Mouse (Mus musculus) lung, embryonic 14.5 days (tissue): ENCODE measurements around the gene Mapk14. TPM values are rescaled to one million over a fixed set of nuclear protein-coding genes. Genes with fewer than 3 reads are reported as not detected.

Experiments
- ATAC-seq: fragments of 200-750 bp; cut with Nextera tagmentation; 2 replicates; pipeline ENCODE4 v1.8.0; 2017; ENCODE audit warnings: mild to moderate bottlenecking, moderate TSS enrichment, moderate library complexity; ENCODE audit not compliant: insufficient read depth
- DNase-seq: peaks from one replicate; pipeline ENCODE4 v3.0.0-alpha.2; 2015
- H3K27ac ChIP-seq: fragments of 300-500 bp; sonication (generic); 2 replicates; pipeline ENCODE4 v1.5.1; 2014; ENCODE audit warnings: low read depth, mild to moderate bottlenecking, moderate library complexity
- H3K27me3 ChIP-seq: fragments of 300-500 bp; sonication (generic); 2 replicates; pipeline ENCODE4 v1.6.1; 2014; ENCODE audit warnings: low read length, control low read depth; ENCODE audit not compliant: insufficient read depth
- H3K36me3 ChIP-seq: fragments of 300-500 bp; sonication (generic); 2 replicates; pipeline ENCODE4 v1.6.1; 2014; ENCODE audit warnings: control low read depth; ENCODE audit not compliant: insufficient read depth
- H3K4me1 ChIP-seq: fragments of 300-500 bp; sonication (generic); 2 replicates; pipeline ENCODE4 v1.6.1; 2014; ENCODE audit warnings: antibody characterized with exemption, control low read depth; ENCODE audit not compliant: insufficient read depth
- H3K4me2 ChIP-seq: fragments of 300-500 bp; sonication (generic); 2 replicates; pipeline ENCODE4 v1.6.1; 2014; ENCODE audit warnings: mild to moderate bottlenecking
- H3K4me3 ChIP-seq: fragments of 300-500 bp; sonication (generic); 2 replicates; pipeline ENCODE4 v1.5.1; 2014; ENCODE audit warnings: low read depth, low read length
- H3K9ac ChIP-seq: fragments of 300-500 bp; sonication (generic); 2 replicates; pipeline ENCODE4 v1.6.1; 2014
- H3K9me3 ChIP-seq: fragments of 300-500 bp; sonication (generic); 2 replicates; pipeline ENCODE4 v1.6.1; 2016; ENCODE audit warnings: low read depth, low read length, control low read depth
- CTCF ChIP-seq: IDR thresholded peaks from 2 replicates; pipeline ENCODE4 v1.5.1; 2016; ENCODE audit warnings: antibody characterized with exemption, low read depth
- WGBS: fragments of 180-500 bp; shearing (Covaris S2); extraction: QIAGEN DNeasy Blood & Tissue Kit; methylation state at CpG from one replicate; pipeline ENCODE4 v1.1.7; 2014; 5-methylcytosine and 5-hydroxymethylcytosine counted together
- polyA plus RNA-seq: library from polyadenylated mRNA; unstranded; fragments of >200 nt; fragmentation: Nextera tagmentation; extraction: Ambion mirVana; gene quantifications from 2 replicates; pipeline ENCODE4 v1.2.1, GENCODE M21; 2014

The Mapk14 gene
- polyA plus RNA-seq, 1 experiment from 2014 or later, result 77.4 TPM

DNA sequence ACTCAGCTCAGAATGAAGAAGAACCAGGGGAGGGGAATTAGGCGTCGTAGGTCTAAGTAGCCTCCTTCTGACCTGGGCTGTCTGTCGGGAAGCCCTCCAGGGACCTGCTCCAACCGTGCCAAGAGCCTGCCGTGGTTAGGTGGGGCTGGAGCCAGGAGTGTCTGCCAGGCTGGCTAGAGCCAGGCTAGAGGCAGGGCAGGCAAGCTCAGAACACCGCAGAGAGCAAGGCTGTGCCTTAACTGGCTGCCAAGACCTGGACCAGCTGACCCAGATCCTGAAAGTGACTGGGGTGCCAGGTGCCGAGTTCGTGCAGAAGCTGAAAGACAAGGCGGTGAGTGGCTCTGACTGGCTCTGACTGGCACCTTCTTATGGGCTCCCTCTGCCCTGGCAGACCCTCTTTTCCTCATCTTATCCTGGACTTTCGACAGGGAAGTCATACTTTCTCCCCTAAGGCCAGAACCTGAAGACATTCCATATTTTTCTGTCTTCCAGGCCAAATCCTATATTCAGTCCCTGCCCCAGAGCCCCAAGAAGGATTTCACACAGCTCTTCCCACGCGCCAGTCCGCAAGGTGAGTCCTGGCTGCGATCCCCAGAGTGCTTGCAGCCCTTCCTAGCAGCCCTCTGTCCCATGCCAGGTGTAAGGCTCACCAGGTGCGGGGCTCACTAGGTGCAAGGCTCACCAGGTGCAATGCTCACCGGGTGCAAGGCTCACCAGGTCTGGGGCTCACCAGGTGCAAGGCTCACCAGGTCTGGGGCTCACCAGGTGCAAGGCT is 86.3 kb downstream of the Mapk14 start:
- H3K4me3 ChIP-seq, result no peak overlapping the region
- DNase-seq, result no peak
- H3K36me3 ChIP-seq, result 0 out of 2 replicates have a peak, but pooled peaks cover 3% of the 10 kb centered on the region
- TF ChIP-seq CTCF, result no peak
- no peak overlapping the region for H3K27ac ChIP-seq
- H3K4me1 ChIP-seq, result no peaks in the 10 kb centered on the region
- no peak for ATAC-seq
- H3K9me3 ChIP-seq, result no peaks in the 10 kb centered on the region
- H3K9ac ChIP-seq, result no peak overlapping the region
- H3K4me2 ChIP-seq, result no peak overlapping the region
- 82% methylated on average over 16 of the region's 16 CpGs for WGBS
- no peaks in the 10 kb centered on the region for H3K27me3 ChIP-seq

GRCm38 (mm10) chr17:28779735-28780134 is 88.6 kb downstream of the Mapk14 start:
- H3K9me3 ChIP-seq, result no peaks in the 10 kb centered on the region
- H3K27ac ChIP-seq, result no peak overlapping the region
- no peak overlapping the region for H3K4me3 ChIP-seq
- TF ChIP-seq CTCF, result no peak
- H3K4me1 ChIP-seq, result no peaks in the 10 kb centered on the region
- 0 out of 2 replicates have a peak, but pooled peaks cover 3% of the 10 kb centered on the region for H3K36me3 ChIP-seq
- no peak for ATAC-seq
- H3K4me2 ChIP-seq, result no peak overlapping the region
- 94% methylated on average over 3 of the region's 3 CpGs for WGBS
- H3K9ac ChIP-seq, result no peak overlapping the region
- DNase-seq, result no peak
- H3K27me3 ChIP-seq, result no peaks in the 10 kb centered on the region

- TF ChIP-seq CTCF, result no peak
- Histone ChIP-seq H3K9ac (no peak overlapping the region), H3K9me3 (no peaks in the 10 kb centered on the region), H3K36me3 (no peaks in the 10 kb centered on the region), H3K27me3 (no peaks in the 10 kb centered on the region), H3K4me3 (no peak overlapping the region), H3K4me1 (no peaks in the 10 kb centered on the region), H3K27ac (no peak overlapping the region), H3K4me2 (no peak overlapping the region)
- ATAC-seq (no peak), DNase-seq (no peak)
- WGBS, result 54% methylated on average over 3 of the region's 3 CpGs
These were observed 89.7 kb downstream of the Mapk14 start for GRCm38 (mm10) chr17:28780836-28781235.

GRCm38 (mm10) chr17:28781290-28782045 is 90.3 kb downstream of the Mapk14 start:
- ATAC-seq (no peak; the same call in 1 of the 2 replicates), DNase-seq (no peak)
- 56% methylated on average over 9 of the region's 9 CpGs for WGBS
- no peaks in the 10 kb centered on the region for H3K9me3 ChIP-seq
- H3K4me3 ChIP-seq, result no peak overlapping the region
- no peak for TF ChIP-seq CTCF
- H3K4me2 ChIP-seq, result no peak overlapping the region
- H3K27me3 ChIP-seq, result no peaks in the 10 kb centered on the region
- H3K9ac ChIP-seq, result no peak overlapping the region; the same call in 1 of the 2 replicates
- H3K27ac ChIP-seq, result no peak overlapping the region
- no peaks in the 10 kb centered on the region for H3K4me1 ChIP-seq
- no peaks in the 10 kb centered on the region for H3K36me3 ChIP-seq

DNA sequence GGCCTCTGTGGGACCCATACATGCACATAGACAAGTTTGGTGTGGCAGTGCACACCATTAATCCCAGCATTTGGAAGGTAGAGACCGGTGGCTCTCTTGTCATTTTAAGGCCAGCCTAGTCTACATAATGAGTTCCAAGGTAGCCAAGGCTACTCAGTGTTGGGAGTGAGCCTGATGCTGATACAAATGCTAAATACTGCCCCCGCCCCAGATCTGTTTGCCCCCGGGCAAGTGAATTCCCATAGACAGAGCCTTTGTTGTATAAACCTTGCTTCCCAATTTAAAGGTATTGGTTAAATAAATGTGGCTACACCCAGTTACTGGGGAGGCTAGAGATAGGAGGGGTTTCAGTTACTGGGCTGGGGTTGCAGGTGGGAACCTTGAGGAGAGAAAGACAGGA is 93.9 kb downstream of the Mapk14 start:
- no peak for TF ChIP-seq CTCF
- no peak overlapping the region for H3K4me3 ChIP-seq
- no peaks in the 10 kb centered on the region for H3K27me3 ChIP-seq
- DNase-seq, result no peak
- no peak overlapping the region for H3K9ac ChIP-seq
- WGBS, result 90% methylated on average over 3 of the region's 3 CpGs
- no peak overlapping the region for H3K4me2 ChIP-seq
- no peak overlapping the region for H3K27ac ChIP-seq
- no peaks in the 10 kb centered on the region for H3K36me3 ChIP-seq
- no peaks in the 10 kb centered on the region for H3K4me1 ChIP-seq
- H3K9me3 ChIP-seq, result no peaks in the 10 kb centered on the region
- ATAC-seq, result no peak

DNA sequence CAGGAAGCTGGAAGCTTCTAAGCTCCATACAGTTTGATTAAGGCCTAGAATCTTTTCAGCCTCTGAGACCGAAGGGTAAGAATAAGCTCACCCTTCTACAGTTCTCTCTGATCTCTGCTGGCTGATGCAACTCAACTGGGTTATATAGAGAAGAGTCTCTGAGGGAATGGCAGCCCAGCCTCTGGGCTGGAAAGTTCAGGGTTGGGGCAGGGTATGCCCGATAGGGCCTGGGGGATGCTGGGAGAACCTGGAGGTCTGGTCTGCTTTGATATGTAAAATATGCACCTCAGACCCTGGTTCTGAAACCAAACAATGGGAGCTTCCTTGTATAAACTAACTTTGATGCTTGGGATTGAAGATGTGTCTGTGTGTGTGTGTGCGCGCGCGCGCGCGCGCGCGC is 96.4 kb downstream of the Mapk14 start:
- WGBS, result 94% methylated on average over 12 of the region's 12 CpGs
- no peak overlapping the region for H3K4me3 ChIP-seq

GRCm38 (mm10) chr17:28797031-28797430 is 105.9 kb downstream of the Mapk14 start:
- DNase-seq (no peak), ATAC-seq (no peak)
- no peak for TF ChIP-seq CTCF
- Histone ChIP-seq H3K4me1 (peaks cover 4% of the 10 kb centered on the region; the same call in 1 of the 2 replicates), H3K9ac (no peak overlapping the region), H3K27ac (no peak overlapping the region), H3K4me3 (no peak overlapping the region), H3K27me3 (no peaks in the 10 kb centered on the region), H3K36me3 (no peaks in the 10 kb centered on the region), H3K9me3 (no peaks in the 10 kb centered on the region), H3K4me2 (no peak overlapping the region)
- 89% methylated on average over 4 of the region's 4 CpGs for WGBS

More for the DNA sequence above, 96.4 kb downstream of the Mapk14 start:
- Histone ChIP-seq H3K27ac (no peak overlapping the region), H3K36me3 (no peaks in the 10 kb centered on the region), H3K9me3 (no peaks in the 10 kb centered on the region), H3K4me2 (no peak overlapping the region), H3K27me3 (no peaks in the 10 kb centered on the region), H3K4me1 (no peaks in the 10 kb centered on the region), H3K9ac (no peak overlapping the region; the same call in 1 of the 2 replicates)
- TF ChIP-seq CTCF, result no peak
- ATAC-seq (no peak), DNase-seq (no peak)

Other genes starting within 250 kb of the Mapk14 start
- gene Fkbp5, start 173.8 kb upstream of the Mapk14 start, polyA plus RNA-seq, result 8.3 and 8.7 TPM in 2 replicates
- gene Armc12, start 160.5 kb upstream of the Mapk14 start, polyA plus RNA-seq, result not detected in 2 replicates
- gene Clpsl2, start 141.9 kb upstream of the Mapk14 start, polyA plus RNA-seq, result not detected in 2 replicates
- gene Clps, start 130.6 kb upstream of the Mapk14 start, polyA plus RNA-seq, result 0.33 and 0.80 TPM in 2 replicates
- gene Lhfpl5, start 115.7 kb upstream of the Mapk14 start, polyA plus RNA-seq, result 0.20 and 0.32 TPM in 2 replicates
- 105 and 122 TPM in 2 replicates for gene Srpk1, start 68.6 kb upstream of the Mapk14 start, polyA plus RNA-seq
- gene Slc26a8, start 1.1 kb upstream of the Mapk14 start, polyA plus RNA-seq, result 0.33 and 0.49 TPM in 2 replicates
- gene AC170998.1, start 34.8 kb downstream of the Mapk14 start, polyA plus RNA-seq, result 3.1 and 5.2 TPM in 2 replicates
- 53.7 and 61.0 TPM in 2 replicates for gene Mapk13, start 78.0 kb downstream of the Mapk14 start, polyA plus RNA-seq
- 10.0 and 12.5 TPM in 2 replicates for gene Brpf3, start 109.8 kb downstream of the Mapk14 start, polyA plus RNA-seq
- gene Pnpla1, start 167.1 kb downstream of the Mapk14 start, polyA plus RNA-seq, result 0.05 TPM in 1 of 2 replicates, not detected in the other
- gene 4930539E08Rik, start 224.0 kb downstream of the Mapk14 start, polyA plus RNA-seq, result 0.37 TPM in 1 of 2 replicates, not detected in the other